Mouse (Mus musculus) liver, postnatal 0 days (tissue): ENCODE measurements around the gene Il34. TPM values are rescaled to one million over a fixed set of nuclear protein-coding genes. Genes with fewer than 3 reads are reported as not detected.

Source experiments
- ATAC-seq: fragments of 200-750 bp; cut with Nextera tagmentation; 2 replicates; pipeline ENCODE4 v1.8.0; 2017; ENCODE audit warnings: mild to moderate bottlenecking, moderate library complexity
- DNase-seq: peaks from one replicate; pipeline ENCODE4 v3.0.0-alpha.2; 2016
- H3K27ac ChIP-seq: fragments of 300-500 bp; sonication (generic); 2 replicates; pipeline ENCODE4 v1.5.1; 2014; ENCODE audit warnings: antibody characterized with exemption, moderate library complexity, mild to moderate bottlenecking, low read depth
- H3K27me3 ChIP-seq: fragments of 300-500 bp; sonication (generic); 2 replicates; pipeline ENCODE4 v1.6.1; 2014; ENCODE audit warnings: low read length, control low read depth, mixed read lengths; ENCODE audit not compliant: insufficient read depth
- H3K36me3 ChIP-seq: fragments of 300-500 bp; sonication (generic); replicated peaks from 2 replicates; pipeline ENCODE4 v1.6.1; 2014; ENCODE audit warnings: mild to moderate bottlenecking, control low read depth, low read length, moderate library complexity, mixed read lengths; ENCODE audit not compliant: insufficient read depth
- H3K4me1 ChIP-seq: fragments of 300-500 bp; sonication (generic); 2 replicates; pipeline ENCODE4 v1.6.1; 2014; ENCODE audit warnings: antibody characterized with exemption, mild to moderate bottlenecking, control low read depth; ENCODE audit not compliant: insufficient read depth
- H3K4me2 ChIP-seq: fragments of 300-500 bp; sonication (generic); 2 replicates; pipeline ENCODE4 v1.6.1; 2014; ENCODE audit warnings: low read depth, mild to moderate bottlenecking, low read length, moderate library complexity, mixed read lengths
- H3K4me3 ChIP-seq: fragments of 300-500 bp; sonication (generic); 2 replicates; pipeline ENCODE4 v1.5.1; 2014; ENCODE audit warnings: low read depth, low read length
- H3K9ac ChIP-seq: fragments of 300-500 bp; sonication (generic); replicated peaks from 2 replicates; pipeline ENCODE4 v1.6.1; 2014; ENCODE audit warnings: mild to moderate bottlenecking, moderate library complexity
- H3K9me3 ChIP-seq: fragments of 300-500 bp; sonication (generic); 2 replicates; pipeline ENCODE4 v1.6.1; 2016; ENCODE audit warnings: mild to moderate bottlenecking, control low read depth, low read length, mixed read lengths
- CTCF ChIP-seq: sonication (generic); IDR thresholded peaks from 2 replicates; pipeline ENCODE4 v1.5.1; 2016; ENCODE audit warnings: antibody characterized with exemption, low read depth
- EP300 ChIP-seq: IDR thresholded peaks from 2 replicates; pipeline ENCODE4 v1.6.1; 2016; ENCODE audit warnings: antibody characterized with exemption, low read depth, mild to moderate bottlenecking
- WGBS: fragments of 180-500 bp; shearing (Covaris S2); extraction: QIAGEN DNeasy Blood & Tissue Kit; methylation state at CpG from one replicate; pipeline ENCODE4 v1.1.7; 2014; ENCODE audit not compliant: insufficient replicate concordance; 5-methylcytosine and 5-hydroxymethylcytosine counted together
- polyA plus RNA-seq: library from polyadenylated mRNA; unstranded; fragments of >200 nt; fragmentation: Nextera tagmentation; extraction: Ambion mirVana; gene quantifications from 2 replicates; pipeline ENCODE4 v1.2.1, GENCODE M21; 2015

The Il34 gene
- 0.47 and 0.91 TPM in 2 replicates for polyA plus RNA-seq

- H3K9ac ChIP-seq: no peak within 1 kb of the TSS
- H3K4me1 ChIP-seq: no peaks in the 10 kb centered on the region
- H3K27me3 ChIP-seq: no peaks in the 10 kb centered on the region
- H3K4me2 ChIP-seq: no peak within 1 kb of the TSS
- DNase-seq (no peak), ATAC-seq (no peak)
- TF ChIP-seq EP300 (no peak), CTCF (no peak)
- peaks cover 20% of the 10 kb centered on the region for H3K36me3 ChIP-seq
- no peak within 1 kb of the TSS for H3K27ac ChIP-seq
- H3K4me3 ChIP-seq: no peak within 1 kb of the TSS
- 34% methylated on average over 12 of the region's 12 CpGs for WGBS
- H3K9me3 ChIP-seq: no peaks in the 10 kb centered on the region
Measured at GRCm38 (mm10) chr8:110805669-110806068, at the start of gene Il34. Il34 (minus strand) TSS chr8:110805924.

GRCm38 (mm10) chr8:110851186-110851585 lies 45.5 kb upstream of the Il34 start:
- Histone ChIP-seq H3K4me3 (no peak overlapping the region), H3K9me3 (no peaks in the 10 kb centered on the region), H3K4me2 (no peak overlapping the region), H3K9ac (no peak overlapping the region), H3K27ac (no peak overlapping the region), H3K4me1 (peaks cover 7% of the 10 kb centered on the region), H3K27me3 (no peaks in the 10 kb centered on the region), H3K36me3 (peaks cover 61% of the 10 kb centered on the region)
- ATAC-seq (no peak), DNase-seq (no peak)
- TF ChIP-seq EP300: no peak
- TF ChIP-seq CTCF: no peak
- WGBS: 84% methylated on average over 10 of the region's 10 CpGs

DNA sequence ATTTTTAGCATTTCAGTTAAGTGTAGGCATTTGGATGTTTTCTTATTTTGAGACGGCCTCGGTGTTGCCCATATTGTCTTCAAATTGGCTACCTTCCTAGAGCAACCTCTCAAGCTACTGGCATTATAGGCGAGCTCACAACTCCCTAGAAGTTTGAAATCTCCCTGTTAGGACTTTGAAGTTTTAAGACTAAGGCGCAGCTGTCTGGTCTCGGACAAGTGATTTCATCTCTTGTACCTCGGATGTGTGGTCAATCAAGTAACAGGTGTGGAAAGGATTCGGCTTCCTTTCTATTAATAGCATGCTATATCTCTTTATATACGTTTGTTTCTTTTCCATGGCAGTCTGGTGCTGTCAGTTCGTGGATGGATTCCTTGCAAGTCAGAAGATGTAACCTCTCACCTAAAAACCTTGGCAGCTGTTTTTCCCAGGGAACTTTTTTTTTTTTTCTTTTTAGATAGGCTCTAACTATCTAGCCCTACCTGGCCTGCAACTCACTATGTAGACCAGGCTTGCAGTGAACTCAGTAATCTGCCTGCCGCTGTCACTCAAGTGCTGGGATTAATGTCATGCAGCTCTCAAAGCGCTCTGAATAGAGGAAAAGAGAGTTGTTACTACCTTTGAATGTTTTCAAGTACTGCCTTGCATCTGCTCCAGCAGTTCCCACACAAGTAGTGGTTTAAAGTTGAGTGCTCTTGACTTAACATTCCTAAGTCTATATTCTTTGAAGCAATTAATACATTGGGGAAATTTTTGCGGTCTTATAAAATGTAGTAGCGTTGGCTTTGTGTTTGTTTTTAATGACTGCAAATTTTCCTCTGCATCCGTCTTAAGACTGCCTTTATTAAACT lies 42.1 kb upstream of the Il34 start:
- DNase-seq (no peak), ATAC-seq (no peak)
- H3K4me1 ChIP-seq: peaks cover 14% of the 10 kb centered on the region
- H3K36me3 ChIP-seq: peaks cover 44% of the 10 kb centered on the region
- WGBS: 47% methylated on average over 14 of the region's 14 CpGs
- no peaks in the 10 kb centered on the region for H3K9me3 ChIP-seq
- no peak for TF ChIP-seq CTCF
- TF ChIP-seq EP300: no peak
- peak overlapping the region; percentile 88 for H3K9ac ChIP-seq
- no peaks in the 10 kb centered on the region for H3K27me3 ChIP-seq
- peak overlapping the region; percentile 91 for H3K27ac ChIP-seq
- peak overlapping the region; percentile 88 for H3K4me2 ChIP-seq
- H3K4me3 ChIP-seq: peak overlapping the region; percentile 84

- Histone ChIP-seq H3K27me3 (no peaks in the 10 kb centered on the region), H3K27ac (peak overlapping the region; percentile 91), H3K4me1 (peaks cover 14% of the 10 kb centered on the region), H3K9ac (peak overlapping the region; percentile 88), H3K36me3 (peaks cover 44% of the 10 kb centered on the region), H3K4me2 (peak overlapping the region; percentile 88), H3K9me3 (no peaks in the 10 kb centered on the region), H3K4me3 (peak overlapping the region; percentile 84)
- no peak for DNase-seq
- WGBS: under 1% methylated on average over 13 of the region's 13 CpGs
- no peak for TF ChIP-seq CTCF
- no peak for TF ChIP-seq EP300
- peak; percentile 48 for ATAC-seq
Measured at GRCm38 (mm10) chr8:110847171-110847549, 41.4 kb upstream of the Il34 start.

GRCm38 (mm10) chr8:110846405-110847170 lies 40.9 kb upstream of the Il34 start, which contains the start of the genes Cog4 and Sf3b3:
Cog4 (plus strand) TSS chr8:110846600.
Sf3b3 (minus strand) TSS chr8:110846787.
- H3K4me3 ChIP-seq: peak within 1 kb of the TSS; percentile 84
- DNase-seq (peak; percentile 90), ATAC-seq (peak; percentile 94)
- peak within 1 kb of the TSS; percentile 91 for H3K27ac ChIP-seq
- peaks cover 42% of the 10 kb centered on the region for H3K36me3 ChIP-seq
- H3K4me1 ChIP-seq: peaks cover 14% of the 10 kb centered on the region
- peak within 1 kb of the TSS; percentile 88 for H3K4me2 ChIP-seq
- no peaks in the 10 kb centered on the region for H3K27me3 ChIP-seq
- peak within 1 kb of the TSS; percentile 88 for H3K9ac ChIP-seq
- under 1% methylated on average over 53 of the region's 53 CpGs for WGBS
- TF ChIP-seq EP300 (peak; percentile 89), CTCF (no peak)
- no peaks in the 10 kb centered on the region for H3K9me3 ChIP-seq

GRCm38 (mm10) chr8:110845821-110846404 lies 40.2 kb upstream of the Il34 start:
- peak overlapping the region; percentile 84 for H3K4me3 ChIP-seq
- H3K4me1 ChIP-seq: peaks cover 14% of the 10 kb centered on the region
- peak overlapping the region; percentile 78 for H3K4me2 ChIP-seq
- WGBS: 2% methylated on average over 17 of the region's 17 CpGs
- peak overlapping the region; percentile 91 for H3K27ac ChIP-seq
- H3K27me3 ChIP-seq: no peaks in the 10 kb centered on the region
- H3K9ac ChIP-seq: peak overlapping the region; percentile 86
- DNase-seq: no peak
- TF ChIP-seq CTCF: no peak
- no peak for TF ChIP-seq EP300
- H3K9me3 ChIP-seq: no peaks in the 10 kb centered on the region
- peaks cover 42% of the 10 kb centered on the region for H3K36me3 ChIP-seq
- no peak for ATAC-seq
